Comparison of ENCODE assay signal across 10 mouse cellular contexts in the genomic region with DNA sequence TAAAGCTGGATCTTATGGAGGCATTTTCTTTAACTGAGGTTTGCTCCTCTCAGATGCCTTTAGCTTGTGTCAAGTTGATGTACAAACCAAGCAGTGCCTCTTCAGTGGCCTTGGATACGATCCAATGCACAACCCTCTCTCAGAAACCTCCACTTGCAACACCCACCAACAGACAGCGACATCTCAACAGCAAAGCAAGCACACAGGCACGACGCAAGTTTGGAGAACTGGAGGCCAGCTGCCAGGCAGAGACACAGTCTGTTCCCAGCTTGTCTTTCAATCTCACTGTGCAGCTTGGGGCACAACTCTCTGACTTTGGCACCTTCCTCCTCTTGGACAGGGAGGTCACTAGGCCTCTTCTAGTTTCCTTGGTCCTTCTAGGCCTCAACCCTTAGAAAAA.
DNase-seq lines count a peak whose midpoint lies in the region; ATAC-seq and TF ChIP-seq lines count a peak whose summit lies in the region.
"Had no signal": no experiment of that assay in that cellular context is flagged by ENCODE, and none has a peak within 500 bp of the region (broad histone marks: within the 10 kb centered on the region; RNA-seq: fewer than 3 reads in every experiment).

No protein-coding gene starts in this region.

- H3K9ac ChIP-seq in heart, embryonic 11.5 days (ENCODE audit: low read depth, low read length) = no peak overlapping the region
- H3K9ac ChIP-seq in lung, embryonic 16.5 days (ENCODE audit: low read length) = peak overlapping the region; percentile 46
- H3K9ac ChIP-seq in hindbrain, embryonic 16.5 days (ENCODE audit: low read depth, low read length) = no peak overlapping the region
- H3K9ac ChIP-seq: liver, embryonic 14.5 days; midbrain, embryonic 15.5 days had no signal

- H3K9me3 ChIP-seq in heart, embryonic 11.5 days (replicated peaks; ENCODE audit: control insufficient read depth, low read length) = no peaks in the 10 kb centered on the region
- H3K9me3 ChIP-seq in lung, embryonic 16.5 days (ENCODE audit: control insufficient read depth, low read length) = no peaks in the 10 kb centered on the region
- H3K9me3 ChIP-seq in hindbrain, embryonic 16.5 days (ENCODE audit: control insufficient read depth, low read length) = no peaks in the 10 kb centered on the region
- H3K9me3 ChIP-seq: midbrain, embryonic 15.5 days had no signal

- DNase-seq in kidney, adult 2 months = no peak
- DNase-seq in kidney, adult 8-10 months = no peak
- peak; percentile 40 for DNase-seq in adrenal gland, postnatal 10 days
- no peak for DNase-seq in ovary, postnatal 10 days (ENCODE audit: low spot score)
- DNase-seq: embryo, embryonic 11 days had no signal

- TF ChIP-seq POLR2A in kidney, adult 2 months (IDR thresholded peaks at IDR 0.05; ENCODE audit: low read depth, low read length) = no peak

- peak overlapping the region; percentile 11; the same call in 1 of the 2 replicates for H3K27ac ChIP-seq in kidney, adult 2 months (ENCODE audit: insufficient read depth, low read depth, low read length)
- H3K27ac ChIP-seq in heart, embryonic 11.5 days (ENCODE audit: low read depth, low read length) = 0 out of 2 replicates have a peak overlapping the region, but pooled peaks have one; percentile 2
- peak overlapping the region; percentile 89 for H3K27ac ChIP-seq in lung, embryonic 16.5 days (ENCODE audit: low read length)
- H3K27ac ChIP-seq in hindbrain, embryonic 16.5 days (ENCODE audit: low read depth, low read length) = no peak overlapping the region
- H3K27ac ChIP-seq: liver, embryonic 14.5 days; midbrain, embryonic 15.5 days had no signal

- no peak overlapping the region for H3K4me3 ChIP-seq in kidney, adult 2 months (ENCODE audit: insufficient read depth, low read depth, low read length)
- H3K4me3 ChIP-seq in heart, embryonic 11.5 days (ENCODE audit: low read depth, low read length) = no peak overlapping the region
- no peak overlapping the region for H3K4me3 ChIP-seq in lung, embryonic 16.5 days (ENCODE audit: low read length)
- H3K4me3 ChIP-seq in hindbrain, embryonic 16.5 days (ENCODE audit: low read length) = no peak overlapping the region
- H3K4me3 ChIP-seq: midbrain, embryonic 15.5 days had no signal

- 0 out of 2 replicates have a peak, but pooled peaks cover 3% of the 10 kb centered on the region for H3K4me1 ChIP-seq in kidney, adult 2 months (ENCODE audit: control insufficient read depth, insufficient read depth, low read length)
- 0 out of 2 replicates have a peak, but pooled peaks cover 5% of the 10 kb centered on the region for H3K4me1 ChIP-seq in heart, embryonic 11.5 days (ENCODE audit: control insufficient read depth, insufficient read depth, low read length)
- H3K4me1 ChIP-seq in lung, embryonic 16.5 days (replicated peaks; ENCODE audit: control insufficient read depth, insufficient read depth, low read length) = peaks cover 12% of the 10 kb centered on the region
- H3K4me1 ChIP-seq in hindbrain, embryonic 16.5 days (ENCODE audit: control insufficient read depth, insufficient read depth, low read depth, low read length) = peaks cover 3% of the 10 kb centered on the region; the same call in 1 of the 2 replicates
- H3K4me1 ChIP-seq: midbrain, embryonic 15.5 days had no signal

- no peaks in the 10 kb centered on the region for H3K36me3 ChIP-seq in kidney, adult 2 months (ENCODE audit: control insufficient read depth, insufficient read depth, low read length)
- no peaks in the 10 kb centered on the region for H3K36me3 ChIP-seq in heart, embryonic 11.5 days (ENCODE audit: control insufficient read depth, insufficient read depth, low read length)
- no peaks in the 10 kb centered on the region for H3K36me3 ChIP-seq in lung, embryonic 16.5 days (ENCODE audit: control insufficient read depth, insufficient read depth, low read length)
- no peaks in the 10 kb centered on the region for H3K36me3 ChIP-seq in hindbrain, embryonic 16.5 days (ENCODE audit: control insufficient read depth, insufficient read depth, low read length)
- H3K36me3 ChIP-seq: midbrain, embryonic 15.5 days had no signal

- peak overlapping the region; percentile 27 for H3K4me2 ChIP-seq in heart, embryonic 11.5 days
- peak overlapping the region; percentile 13; the same call in 1 of the 2 replicates for H3K4me2 ChIP-seq in lung, embryonic 16.5 days (ENCODE audit: low read depth, low read length)
- no peak overlapping the region for H3K4me2 ChIP-seq in hindbrain, embryonic 16.5 days (ENCODE audit: low read length)
- H3K4me2 ChIP-seq: midbrain, embryonic 15.5 days had no signal

- TF ChIP-seq CTCF in kidney, adult 2 months (conservative IDR thresholded peaks at IDR 0.05; ENCODE audit: insufficient read depth, insufficient read length, low read depth, low read length) = no peak

- H3K27me3 ChIP-seq in kidney, adult 2 months (replicated peaks; ENCODE audit: control insufficient read depth, insufficient read depth, low read length) = no peaks in the 10 kb centered on the region
- H3K27me3 ChIP-seq in heart, embryonic 11.5 days (ENCODE audit: control insufficient read depth, insufficient read depth, low read length) = no peaks in the 10 kb centered on the region
- no peaks in the 10 kb centered on the region for H3K27me3 ChIP-seq in lung, embryonic 16.5 days (ENCODE audit: control insufficient read depth, insufficient read depth, low read depth, low read length)
- H3K27me3 ChIP-seq in hindbrain, embryonic 16.5 days (replicated peaks; ENCODE audit: control insufficient read depth, insufficient read depth, low read length) = no peaks in the 10 kb centered on the region
- H3K27me3 ChIP-seq: midbrain, embryonic 15.5 days had no signal

- WGBS in kidney, adult 2 months = 50% methylated on average over 4 of the region's 4 CpGs
- 79% methylated on average over 4 of the region's 4 CpGs for WGBS in heart, embryonic 11.5 days (ENCODE audit: insufficient replicate concordance)
- 19% methylated on average over 4 of the region's 4 CpGs for WGBS in lung, embryonic 16.5 days
- WGBS in hindbrain, embryonic 16.5 days = 70% methylated on average over 4 of the region's 4 CpGs

- ATAC-seq in heart, embryonic 11.5 days (replicated peaks; ENCODE audit: insufficient number of reproducible peaks, low FRiP score, low TSS enrichment) = no peak
- ATAC-seq in lung, embryonic 16.5 days (ENCODE audit: low read depth) = peak; percentile 57
- no peak for ATAC-seq in hindbrain, embryonic 16.5 days
- ATAC-seq: midbrain, embryonic 15.5 days had no signal
